Mouse (Mus musculus) midbrain, embryonic 11.5 days (tissue): Measurements from ENCODE around the gene Gm35315. TPM values are rescaled to one million over a fixed set of nuclear protein-coding genes. Genes with fewer than 3 reads are reported as not detected.

Experiments used
- ATAC-seq: fragments of 200-750 bp; cut with Nextera tagmentation; 2 replicates; pipeline ENCODE4 v1.8.0; 2017; ENCODE audit warnings: moderate TSS enrichment, moderate library complexity; ENCODE audit not compliant: low FRiP score
- DNase-seq: peaks from one replicate; pipeline ENCODE4 v3.0.0; 2015; ENCODE audit warnings: low spot score; ENCODE audit errors: missing footprints
- H3K27ac ChIP-seq: fragments of 300-500 bp; sonication (generic); 2 replicates; pipeline ENCODE4 v1.5.1; 2014; ENCODE audit warnings: low read depth, low read length
- H3K27me3 ChIP-seq: fragments of 300-500 bp; sonication (generic); 2 replicates; pipeline ENCODE4 v1.6.1; 2014; ENCODE audit warnings: mild to moderate bottlenecking, low read length, moderate library complexity, mixed read lengths; ENCODE audit not compliant: control insufficient read depth, insufficient read depth
- H3K36me3 ChIP-seq: fragments of 300-500 bp; sonication (generic); 2 replicates; pipeline ENCODE4 v1.6.1; 2014; ENCODE audit warnings: mild to moderate bottlenecking, low read length, moderate library complexity, mixed read lengths; ENCODE audit not compliant: control insufficient read depth, insufficient read depth
- H3K4me1 ChIP-seq: fragments of 300-500 bp; sonication (generic); 2 replicates; pipeline ENCODE4 v1.6.1; 2014; ENCODE audit warnings: low read length; ENCODE audit not compliant: control insufficient read depth, insufficient read depth
- H3K4me2 ChIP-seq: fragments of 300-500 bp; sonication (generic); 2 replicates; pipeline ENCODE4 v1.6.1; 2014; ENCODE audit warnings: mild to moderate bottlenecking, moderate library complexity
- H3K4me3 ChIP-seq: fragments of 300-500 bp; sonication (generic); 2 replicates; pipeline ENCODE4 v1.5.1; 2014; ENCODE audit warnings: low read depth, low read length
- H3K9ac ChIP-seq: fragments of 300-500 bp; sonication (generic); 2 replicates; pipeline ENCODE4 v1.6.1; 2014; ENCODE audit warnings: low read length
- H3K9me3 ChIP-seq: fragments of 300-500 bp; sonication (generic); 2 replicates; pipeline ENCODE4 v1.6.1; 2016; ENCODE audit warnings: low read length; ENCODE audit not compliant: control insufficient read depth
- WGBS: fragments of 180-500 bp; shearing (Covaris S2); extraction: QIAGEN DNeasy Blood & Tissue Kit; methylation state at CpG from one replicate; pipeline ENCODE4 v1.1.7; 2014; 5-methylcytosine and 5-hydroxymethylcytosine counted together
- polyA plus RNA-seq: library from polyadenylated mRNA; unstranded; fragments of >200 nt; fragmentation: Nextera tagmentation; extraction: Ambion mirVana; gene quantifications from 2 replicates; pipeline ENCODE4 v1.2.1, GENCODE M21; 2014

Gm35315 gene
- 0.46 and 0.74 TPM in 2 replicates for polyA plus RNA-seq

GRCm38 (mm10) chr5:110094030-110094846, at the start of gene Gm35315:
Gene Gm35315 (minus strand): TSS chr5:110094420.
- Histone ChIP-seq H3K27ac (no peak within 1 kb of the TSS; the same call in 1 of the 2 replicates), H3K4me2 (peak within 1 kb of the TSS; percentile 74), H3K9ac (peak within 1 kb of the TSS; percentile 67), H3K9me3 (no peaks in the 10 kb centered on the region), H3K27me3 (no peaks in the 10 kb centered on the region), H3K4me3 (peak within 1 kb of the TSS; percentile 50), H3K4me1 (peaks cover 2% of the 10 kb centered on the region; the same call in 1 of the 2 replicates), H3K36me3 (no peaks in the 10 kb centered on the region)
- 1% methylated on average over 25 of the region's 25 CpGs for WGBS
- DNase-seq (peak; percentile 97), ATAC-seq (peak; percentile 98)

- no peak overlapping the region for H3K27ac ChIP-seq
- H3K4me2 ChIP-seq, result no peak overlapping the region
- WGBS, result 91% methylated on average over 5 of the region's 5 CpGs
- no peaks in the 10 kb centered on the region for H3K9me3 ChIP-seq
- H3K27me3 ChIP-seq, result no peaks in the 10 kb centered on the region
- DNase-seq (no peak), ATAC-seq (no peak)
- H3K4me3 ChIP-seq, result no peak overlapping the region
- H3K9ac ChIP-seq, result no peak overlapping the region
- H3K36me3 ChIP-seq, result peaks cover 8% of the 10 kb centered on the region
- H3K4me1 ChIP-seq, result no peaks in the 10 kb centered on the region
These were observed 48.8 kb upstream of the Gm35315 start for GRCm38 (mm10) chr5:110143007-110143406.

- no peak overlapping the region for H3K4me3 ChIP-seq
- H3K27ac ChIP-seq, result no peak overlapping the region
- H3K27me3 ChIP-seq, result no peaks in the 10 kb centered on the region
- H3K36me3 ChIP-seq, result peaks cover 4% of the 10 kb centered on the region
- no peaks in the 10 kb centered on the region for H3K9me3 ChIP-seq
- ATAC-seq (no peak), DNase-seq (no peak)
- H3K9ac ChIP-seq, result no peak overlapping the region
- no peaks in the 10 kb centered on the region for H3K4me1 ChIP-seq
- H3K4me2 ChIP-seq, result no peak overlapping the region
- WGBS, result 86% methylated on average over 2 of the region's 2 CpGs
These were observed 48.1 kb upstream of the Gm35315 start for GRCm38 (mm10) chr5:110142309-110142708.

- no peaks in the 10 kb centered on the region; the same call in 1 of the 2 replicates for H3K36me3 ChIP-seq
These were observed 46.2 kb upstream of the Gm35315 start for GRCm38 (mm10) chr5:110140424-110140823.

GRCm38 (mm10) chr5:110139325-110139724, 45.1 kb upstream of the Gm35315 start:
- no peaks in the 10 kb centered on the region for H3K27me3 ChIP-seq
- no peak overlapping the region for H3K27ac ChIP-seq
- no peak overlapping the region for H3K4me3 ChIP-seq
- H3K9ac ChIP-seq, result no peak overlapping the region
- WGBS, result 97% methylated on average over 3 of the region's 3 CpGs
- H3K4me2 ChIP-seq, result no peak overlapping the region
- DNase-seq, result no peak
- no peak for ATAC-seq
- H3K36me3 ChIP-seq, result no peaks in the 10 kb centered on the region; the same call in 1 of the 2 replicates
- no peaks in the 10 kb centered on the region for H3K9me3 ChIP-seq
- H3K4me1 ChIP-seq, result 0 out of 2 replicates have a peak, but pooled peaks cover 3% of the 10 kb centered on the region

More at GRCm38 (mm10) chr5:110140424-110140823, 46.2 kb upstream of the Gm35315 start:
- 95% methylated on average over 7 of the region's 7 CpGs for WGBS
- Histone ChIP-seq H3K4me3 (no peak overlapping the region), H3K4me2 (no peak overlapping the region), H3K9ac (no peak overlapping the region), H3K27ac (no peak overlapping the region), H3K27me3 (no peaks in the 10 kb centered on the region), H3K4me1 (0 out of 2 replicates have a peak, but pooled peaks cover 3% of the 10 kb centered on the region), H3K9me3 (no peaks in the 10 kb centered on the region)
- no peak for DNase-seq
- ATAC-seq, result no peak

- no peak overlapping the region for H3K4me3 ChIP-seq
- 99% methylated on average over 3 of the region's 3 CpGs for WGBS
- no peak overlapping the region for H3K27ac ChIP-seq
- 0 out of 2 replicates have a peak, but pooled peaks cover 3% of the 10 kb centered on the region for H3K4me1 ChIP-seq
- H3K4me2 ChIP-seq, result no peak overlapping the region
- H3K9ac ChIP-seq, result no peak overlapping the region
- H3K9me3 ChIP-seq, result no peaks in the 10 kb centered on the region
- H3K36me3 ChIP-seq, result no peaks in the 10 kb centered on the region
- H3K27me3 ChIP-seq, result no peaks in the 10 kb centered on the region
- DNase-seq (no peak), ATAC-seq (no peak)
These were observed 43.6 kb upstream of the Gm35315 start for GRCm38 (mm10) chr5:110137816-110138215.

GRCm38 (mm10) chr5:110136087-110136464, 41.9 kb upstream of the Gm35315 start:
- WGBS, result 7% methylated on average over 18 of the region's 18 CpGs
- DNase-seq (no peak), ATAC-seq (peak; percentile 53)
- H3K36me3 ChIP-seq, result no peaks in the 10 kb centered on the region
- peak overlapping the region; percentile 77 for H3K4me2 ChIP-seq
- H3K9me3 ChIP-seq, result no peaks in the 10 kb centered on the region
- no peaks in the 10 kb centered on the region for H3K27me3 ChIP-seq
- 0 out of 2 replicates have a peak, but pooled peaks cover 3% of the 10 kb centered on the region for H3K4me1 ChIP-seq
- H3K9ac ChIP-seq, result peak overlapping the region; percentile 78
- H3K27ac ChIP-seq, result peak overlapping the region; percentile 25; the same call in 1 of the 2 replicates
- H3K4me3 ChIP-seq, result peak overlapping the region; percentile 77

GRCm38 (mm10) chr5:110135293-110136086, 41.3 kb upstream of the Gm35315 start, which contains the start of gene Chfr:
Gene Chfr (plus strand): TSS chr5:110135842.
- DNase-seq, result peak; percentile 100
- peak within 1 kb of the TSS; percentile 77 for H3K4me3 ChIP-seq
- H3K4me2 ChIP-seq, result peak within 1 kb of the TSS; percentile 77
- no peaks in the 10 kb centered on the region for H3K36me3 ChIP-seq
- peak; percentile 100 for ATAC-seq
- H3K27me3 ChIP-seq, result no peaks in the 10 kb centered on the region
- H3K9me3 ChIP-seq, result no peaks in the 10 kb centered on the region
- peak within 1 kb of the TSS; percentile 25; the same call in 1 of the 2 replicates for H3K27ac ChIP-seq
- H3K9ac ChIP-seq, result peak within 1 kb of the TSS; percentile 78
- 4% methylated on average over 44 of the region's 46 CpGs for WGBS
- 0 out of 2 replicates have a peak, but pooled peaks cover 3% of the 10 kb centered on the region for H3K4me1 ChIP-seq
